Mouse (Mus musculus): ENCODE results near the gene Pdcd6ip. TPM values are rescaled to one million over a fixed set of nuclear protein-coding genes. Genes with fewer than 3 reads are reported as not detected.

Gene Pdcd6ip
- polyA plus RNA-seq, 1 experiment = 56.3 TPM

GRCm38 (mm10) chr9:113742361-113742794 lies 34.3 kb upstream of the Pdcd6ip start:
- H3K4me2 ChIP-seq (ENCODE audit: low read depth) = peak overlapping the region; percentile 100
- TF ChIP-seq E2F4 (IDR thresholded peaks at IDR 0.05; ENCODE audit: insufficient read depth) = no peak
- TF ChIP-seq MAX (IDR thresholded peaks at IDR 0.05; ENCODE audit: low read depth) = no peak
- TF ChIP-seq REST (IDR thresholded peaks at IDR 0.05; ENCODE audit: insufficient read depth, insufficient read length) = no peak
- no peak for TF ChIP-seq CEBPB (IDR thresholded peaks at IDR 0.05; ENCODE audit: insufficient read depth, poor library complexity, severe bottlenecking)
- no peak for TF ChIP-seq MYOG (IDR thresholded peaks at IDR 0.05; ENCODE audit: control insufficient read depth in 1 of 3, insufficient read depth in 1 of 3, insufficient read length in 2 of 3, low read depth in 2 of 3)
- TF ChIP-seq TCF12 (IDR thresholded peaks at IDR 0.05; ENCODE audit: insufficient read depth, poor library complexity, severe bottlenecking) = no peak
- no peak for TF ChIP-seq TCF3 (IDR thresholded peaks at IDR 0.05; ENCODE audit: insufficient read length, low read depth)
- TF ChIP-seq POLR2A (IDR thresholded peaks at IDR 0.05; ENCODE audit: insufficient read length, low read depth) = no peak
- TF ChIP-seq MYOD1 (IDR thresholded peaks at IDR 0.05; ENCODE audit: control insufficient read depth in 1 of 3, insufficient read length in 2 of 3, low read depth in 2 of 3) = no peak
- TF ChIP-seq USF1 (IDR thresholded peaks at IDR 0.05; ENCODE audit: low read depth) = no peak
- no peak for TF ChIP-seq POLR2AphosphoS2 (IDR thresholded peaks at IDR 0.05; ENCODE audit: insufficient read length, low read depth)
- no peak for TF ChIP-seq SRF (IDR thresholded peaks at IDR 0.05; ENCODE audit: control insufficient read depth, insufficient read length, low read depth)
- no peaks in the 10 kb centered on the region for H3K36me3 ChIP-seq (ENCODE audit: control insufficient read depth, insufficient read depth)
- H3ac ChIP-seq (ENCODE audit: control insufficient read depth, insufficient read length) = peak overlapping the region; percentile 100
- H3K4me3 ChIP-seq = peak overlapping the region; percentile 71
- H3K79me2 ChIP-seq (ENCODE audit: control insufficient read depth, insufficient read depth) = peaks cover 49% of the 10 kb centered on the region
- no peaks in the 10 kb centered on the region for H3K27me3 ChIP-seq (ENCODE audit: control insufficient read depth, insufficient read depth, insufficient read length)

GRCm38 (mm10) chr9:113741637-113742137 lies 33.6 kb upstream of the Pdcd6ip start:
- H3K79me2 ChIP-seq (ENCODE audit: control insufficient read depth, insufficient read depth) = peaks cover 42% of the 10 kb centered on the region
- H3K36me3 ChIP-seq (ENCODE audit: control insufficient read depth, insufficient read depth) = no peaks in the 10 kb centered on the region
- TF ChIP-seq POLR2A (IDR thresholded peaks at IDR 0.05; ENCODE audit: insufficient read length, low read depth) = no peak
- no peak for TF ChIP-seq MYOG (IDR thresholded peaks at IDR 0.05; ENCODE audit: control insufficient read depth in 1 of 3, insufficient read depth in 1 of 3, insufficient read length in 2 of 3, low read depth in 2 of 3)
- no peak for TF ChIP-seq REST (IDR thresholded peaks at IDR 0.05; ENCODE audit: insufficient read depth, insufficient read length)
- TF ChIP-seq POLR2AphosphoS2 (IDR thresholded peaks at IDR 0.05; ENCODE audit: insufficient read length, low read depth) = no peak
- no peak for TF ChIP-seq TCF12 (IDR thresholded peaks at IDR 0.05; ENCODE audit: insufficient read depth, poor library complexity, severe bottlenecking)
- TF ChIP-seq MAX (IDR thresholded peaks at IDR 0.05; ENCODE audit: low read depth) = no peak
- no peak for TF ChIP-seq MYOD1 (IDR thresholded peaks at IDR 0.05; ENCODE audit: control insufficient read depth in 1 of 3, insufficient read length in 2 of 3, low read depth in 2 of 3)
- no peak for TF ChIP-seq E2F4 (IDR thresholded peaks at IDR 0.05; ENCODE audit: insufficient read depth)
- TF ChIP-seq USF1 (IDR thresholded peaks at IDR 0.05; ENCODE audit: low read depth) = no peak
- TF ChIP-seq CEBPB (IDR thresholded peaks at IDR 0.05; ENCODE audit: insufficient read depth, poor library complexity, severe bottlenecking) = no peak
- TF ChIP-seq SRF (IDR thresholded peaks at IDR 0.05; ENCODE audit: control insufficient read depth, insufficient read length, low read depth) = no peak
- no peak for TF ChIP-seq TCF3 (IDR thresholded peaks at IDR 0.05; ENCODE audit: insufficient read length, low read depth)
- peak overlapping the region; percentile 100 for H3K4me2 ChIP-seq (ENCODE audit: low read depth)
- H3K27me3 ChIP-seq (ENCODE audit: control insufficient read depth, insufficient read depth, insufficient read length) = no peaks in the 10 kb centered on the region
- peak overlapping the region; percentile 100 for H3ac ChIP-seq (ENCODE audit: control insufficient read depth, insufficient read length)
- peak overlapping the region; percentile 71 for H3K4me3 ChIP-seq

- H3K4me3 ChIP-seq = peak within 1 kb of the TSS; percentile 71
Measured at GRCm38 (mm10) chr9:113741108-113741636, 33.1 kb upstream of the Pdcd6ip start, which contains the start of gene Clasp2. Clasp2 (plus strand) TSS chr9:113741473.

DNA sequence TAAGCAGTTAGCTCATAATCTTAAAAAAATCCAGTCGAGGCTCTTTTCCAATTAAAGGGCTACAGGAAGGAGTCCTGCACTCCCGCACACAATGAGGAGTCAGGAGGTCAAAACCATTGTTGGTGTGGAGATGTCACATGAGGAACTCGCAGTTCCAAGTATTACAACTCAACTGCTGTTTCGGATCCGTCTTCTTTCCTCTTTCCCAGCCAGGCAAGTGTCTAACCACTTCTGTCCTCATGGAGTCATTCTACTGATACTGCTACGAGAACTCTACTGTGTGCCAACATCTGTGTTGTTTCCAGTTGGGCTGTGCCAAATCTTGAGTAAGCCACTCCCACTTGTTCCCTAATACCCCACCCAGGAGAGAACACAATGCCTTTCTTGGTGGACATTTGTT lies 30.9 kb upstream of the Pdcd6ip start:
- no peaks in the 10 kb centered on the region for H3K27me3 ChIP-seq (ENCODE audit: control insufficient read depth, insufficient read depth, insufficient read length)
- H3K36me3 ChIP-seq (ENCODE audit: control insufficient read depth, insufficient read depth) = no peaks in the 10 kb centered on the region
- H3K4me3 ChIP-seq = no peak overlapping the region
- no peak overlapping the region for H3K4me2 ChIP-seq (ENCODE audit: low read depth)
- TF ChIP-seq REST (IDR thresholded peaks at IDR 0.05; ENCODE audit: insufficient read depth, insufficient read length) (no peak), USF1 (IDR thresholded peaks at IDR 0.05; ENCODE audit: low read depth) (no peak), POLR2AphosphoS2 (IDR thresholded peaks at IDR 0.05; ENCODE audit: insufficient read length, low read depth) (no peak), MAX (IDR thresholded peaks at IDR 0.05; ENCODE audit: low read depth) (no peak), MYOD1 (IDR thresholded peaks at IDR 0.05; ENCODE audit: control insufficient read depth in 1 of 3, insufficient read length in 2 of 3, low read depth in 2 of 3) (no peak), MYOG (IDR thresholded peaks at IDR 0.05; ENCODE audit: control insufficient read depth in 1 of 3, insufficient read depth in 1 of 3, insufficient read length in 2 of 3, low read depth in 2 of 3) (no peak), SRF (IDR thresholded peaks at IDR 0.05; ENCODE audit: control insufficient read depth, insufficient read length, low read depth) (no peak), POLR2A (IDR thresholded peaks at IDR 0.05; ENCODE audit: insufficient read length, low read depth) (no peak), CEBPB (IDR thresholded peaks at IDR 0.05; ENCODE audit: insufficient read depth, poor library complexity, severe bottlenecking) (no peak), TCF12 (IDR thresholded peaks at IDR 0.05; ENCODE audit: insufficient read depth, poor library complexity, severe bottlenecking) (no peak), E2F4 (IDR thresholded peaks at IDR 0.05; ENCODE audit: insufficient read depth) (no peak), TCF3 (IDR thresholded peaks at IDR 0.05; ENCODE audit: insufficient read length, low read depth) (no peak)
- H3ac ChIP-seq (ENCODE audit: control insufficient read depth, insufficient read length) = no peak overlapping the region
- H3K79me2 ChIP-seq (ENCODE audit: control insufficient read depth, insufficient read depth) = peaks cover 20% of the 10 kb centered on the region

More at GRCm38 (mm10) chr9:113741108-113741636, 33.1 kb upstream of the Pdcd6ip start, which contains the start of gene Clasp2:
- Histone ChIP-seq H3K27me3 (ENCODE audit: control insufficient read depth, insufficient read depth, insufficient read length) (no peaks in the 10 kb centered on the region), H3K36me3 (ENCODE audit: control insufficient read depth, insufficient read depth) (no peaks in the 10 kb centered on the region), H3K79me2 (ENCODE audit: control insufficient read depth, insufficient read depth) (peaks cover 37% of the 10 kb centered on the region), H3K4me2 (ENCODE audit: low read depth) (peak within 1 kb of the TSS; percentile 100), H3ac (ENCODE audit: control insufficient read depth, insufficient read length) (peak within 1 kb of the TSS; percentile 100)
- TF ChIP-seq REST (IDR thresholded peaks at IDR 0.05; ENCODE audit: insufficient read depth, insufficient read length) (no peak), MAX (IDR thresholded peaks at IDR 0.05; ENCODE audit: low read depth) (no peak), TCF3 (IDR thresholded peaks at IDR 0.05; ENCODE audit: insufficient read length, low read depth) (no peak), CEBPB (IDR thresholded peaks at IDR 0.05; ENCODE audit: insufficient read depth, poor library complexity, severe bottlenecking) (no peak), USF1 (IDR thresholded peaks at IDR 0.05; ENCODE audit: low read depth) (no peak), MYOD1 (IDR thresholded peaks at IDR 0.05; ENCODE audit: control insufficient read depth in 1 of 3, insufficient read length in 2 of 3, low read depth in 2 of 3) (no peak), E2F4 (IDR thresholded peaks at IDR 0.05; ENCODE audit: insufficient read depth) (peak; percentile 61), POLR2AphosphoS2 (IDR thresholded peaks at IDR 0.05; ENCODE audit: insufficient read length, low read depth) (peak; percentile 73), TCF12 (IDR thresholded peaks at IDR 0.05; ENCODE audit: insufficient read depth, poor library complexity, severe bottlenecking) (no peak), POLR2A (IDR thresholded peaks at IDR 0.05; ENCODE audit: insufficient read length, low read depth) (peak; percentile 76)

All from myocyte (in vitro differentiated cells).